Mouse (Mus musculus): ENCODE measurements around the gene Dtx2.

GRCm38 (mm10) chr5:136007745-136008144, 13.1 kb downstream of the Dtx2 start:
- TF ChIP-seq POLR2A (IDR thresholded peaks at IDR 0.05; ENCODE audit: low read depth, low read length) (no peak), EP300 (IDR thresholded peaks at IDR 0.05; ENCODE audit: low read length) (no peak), ETS1 (conservative IDR thresholded peaks at IDR 0.05; ENCODE audit: low read depth, low read length) (no peak), CTCF (conservative IDR thresholded peaks at IDR 0.05 in 1 of 2, IDR thresholded peaks at IDR 0.05 in 1 of 2; ENCODE audit: low read depth in 2 of 2, low read length in 2 of 2) (no peak), MAFK (IDR thresholded peaks at IDR 0.05; ENCODE audit: insufficient replicate concordance, low read length) (no peak), KAT2A (IDR thresholded peaks at IDR 0.05; ENCODE audit: insufficient replicate concordance, low read length) (no peak), HCFC1 (IDR thresholded peaks at IDR 0.05; ENCODE audit: low read depth, low read length) (no peak), E2F4 (IDR thresholded peaks at IDR 0.05; ENCODE audit: insufficient replicate concordance, low read depth, low read length) (no peak), MAX (IDR thresholded peaks at IDR 0.05; ENCODE audit: low read length) (no peak), USF1 (IDR thresholded peaks at IDR 0.05; ENCODE audit: low read depth, low read length) (no peak)

All from CH12.LX (cell line).